Mouse (Mus musculus) cerebellum, postnatal 14 days (tissue): ENCODE measurements around the gene Tmprss7.
A peak's percentile ranks its signal among the peaks of the same experiment; 100 is the strongest.

Source experiments
- DNase-seq, 2 experiments: peaks; one replicate each; pipeline ENCODE4 v3.0.0; 2021; ENCODE audit warnings: mixed read lengths in 2 of 2

The Tmprss7 gene

GRCm38 (mm10) chr16:45624791-45625190, 68.7 kb downstream of the Tmprss7 start:
- DNase-seq = no peak

GRCm38 (mm10) chr16:45623230-45623629, 70.2 kb downstream of the Tmprss7 start:
- no peak for DNase-seq

GRCm38 (mm10) chr16:45619751-45620375, 73.6 kb downstream of the Tmprss7 start:
- no peak for DNase-seq

- DNase-seq = no peak
These were observed 77.5 kb downstream of the Tmprss7 start for GRCm38 (mm10) chr16:45615944-45616343.

GRCm38 (mm10) chr16:45613247-45613646, 80.2 kb downstream of the Tmprss7 start:
- no peak for DNase-seq

- no peak for DNase-seq
These were observed 83.2 kb downstream of the Tmprss7 start, which contains the start of gene Gcsam for GRCm38 (mm10) chr16:45610267-45610666. Gene Gcsam, plus strand, starts transcription at chr16:45610380.

- peak; percentile 30 to 52 for DNase-seq
These were observed 84.2 kb downstream of the Tmprss7 start for GRCm38 (mm10) chr16:45609300-45609699.

GRCm38 (mm10) chr16:45608481-45608954, 84.9 kb downstream of the Tmprss7 start:
- no peak for DNase-seq
